Mouse (Mus musculus) E14TG2a.4 (cell line): Measurements from ENCODE around the gene Btbd3.

ENCODE experiments used
- H3K27me3 ChIP-seq: 2 replicates; pipeline ENCODE4 v1.6.1; 2014; ENCODE audit warnings: low read length, control low read depth; ENCODE audit not compliant: insufficient read depth
- H3K36me3 ChIP-seq: 2 replicates; pipeline ENCODE4 v1.6.1; 2014; ENCODE audit warnings: low read length, control low read depth; ENCODE audit not compliant: insufficient read depth
- H3K4me1 ChIP-seq: replicated peaks from 2 replicates; pipeline ENCODE4 v1.6.1; 2014; ENCODE audit warnings: low read depth, low read length, control low read depth
- H3K4me3 ChIP-seq: replicated peaks from 2 replicates; pipeline ENCODE4 v1.5.1; 2014; ENCODE audit warnings: mild to moderate bottlenecking, low read length
- H3K9me3 ChIP-seq: 2 replicates; pipeline ENCODE4 v1.6.1; 2014; ENCODE audit warnings: low read length, control low read depth
- CTCF ChIP-seq: conservative IDR thresholded peaks from 2 replicates; pipeline ENCODE4 v1.5.1; 2014; ENCODE audit warnings: low read length
- NANOG ChIP-seq: IDR thresholded peaks from 2 replicates; pipeline ENCODE4 v1.6.1; 2014; ENCODE audit warnings: borderline replicate concordance, low read length, mixed read lengths
- POU5F1 ChIP-seq: IDR thresholded peaks from 2 replicates; pipeline ENCODE4 v1.6.1; 2014; ENCODE audit warnings: low read length, borderline replicate concordance

Gene Btbd3

DNA sequence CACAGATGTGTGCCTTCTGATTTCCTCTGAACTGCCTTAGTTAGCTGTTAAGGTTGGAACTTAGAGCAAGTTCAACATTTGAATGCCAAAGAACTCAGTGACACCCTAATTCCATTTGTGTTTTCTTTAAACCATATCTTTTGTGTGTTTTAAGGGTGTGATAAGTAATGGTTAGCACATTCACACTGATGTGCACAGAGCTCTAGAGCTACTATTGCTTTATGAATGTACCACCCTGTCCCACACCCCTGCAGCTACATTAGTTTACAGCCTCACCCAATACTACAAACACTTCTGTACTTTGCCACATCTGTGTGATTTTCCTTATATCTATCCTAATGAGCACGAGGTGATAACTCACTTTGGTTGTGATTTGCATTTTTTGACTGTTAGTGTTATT lies 333.9 kb downstream of the Btbd3 start:
- no peaks in the 10 kb centered on the region for H3K4me1 ChIP-seq
- H3K27me3 ChIP-seq: no peaks in the 10 kb centered on the region
- H3K4me3 ChIP-seq: no peak overlapping the region
- H3K9me3 ChIP-seq: peaks cover 37% of the 10 kb centered on the region
- TF ChIP-seq POU5F1 (no peak), NANOG (no peak)
- no peaks in the 10 kb centered on the region for H3K36me3 ChIP-seq

DNA sequence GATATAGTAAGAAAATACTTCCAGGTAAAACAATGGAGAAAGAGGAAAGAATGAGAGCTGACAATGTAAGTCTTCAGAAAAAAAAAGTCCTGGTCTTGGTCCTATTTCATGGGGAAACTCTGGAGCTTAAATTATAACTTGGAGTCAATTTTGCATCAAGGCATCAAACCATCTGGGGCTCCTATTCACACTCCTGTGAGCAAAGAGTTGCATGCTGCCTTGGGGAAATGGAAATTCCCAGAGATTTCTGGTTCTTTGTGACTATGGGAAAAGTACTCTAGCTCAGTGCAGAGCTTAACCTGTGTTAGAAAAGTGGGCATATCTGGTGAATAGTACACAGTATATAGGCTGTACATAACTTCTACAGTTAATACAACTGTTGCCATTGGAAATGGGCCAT lies 356.0 kb downstream of the Btbd3 start:
- H3K4me3 ChIP-seq: no peak overlapping the region
- no peaks in the 10 kb centered on the region for H3K36me3 ChIP-seq
- no peaks in the 10 kb centered on the region for H3K9me3 ChIP-seq
- no peaks in the 10 kb centered on the region for H3K27me3 ChIP-seq
- no peaks in the 10 kb centered on the region for H3K4me1 ChIP-seq
- no peak for TF ChIP-seq POU5F1
- no peak for TF ChIP-seq CTCF
- TF ChIP-seq NANOG: no peak

GRCm38 (mm10) chr2:138617501-138617900 lies 361.1 kb downstream of the Btbd3 start:
- no peak overlapping the region for H3K4me3 ChIP-seq
- no peak for TF ChIP-seq NANOG
- no peak for TF ChIP-seq CTCF
- TF ChIP-seq POU5F1: no peak
- H3K4me1 ChIP-seq: no peaks in the 10 kb centered on the region
- H3K27me3 ChIP-seq: no peaks in the 10 kb centered on the region
- H3K9me3 ChIP-seq: peaks cover 6% of the 10 kb centered on the region; the same call in 1 of the 2 replicates
- no peaks in the 10 kb centered on the region for H3K36me3 ChIP-seq
